Mouse (Mus musculus): Measurements from ENCODE around the gene Hdhd5. TPM values are rescaled to one million over a fixed set of nuclear protein-coding genes. Genes with fewer than 3 reads are reported as not detected.

Hdhd5 gene
- polyA plus RNA-seq, 1 experiment from 2014 or later: 7.1 TPM

DNA sequence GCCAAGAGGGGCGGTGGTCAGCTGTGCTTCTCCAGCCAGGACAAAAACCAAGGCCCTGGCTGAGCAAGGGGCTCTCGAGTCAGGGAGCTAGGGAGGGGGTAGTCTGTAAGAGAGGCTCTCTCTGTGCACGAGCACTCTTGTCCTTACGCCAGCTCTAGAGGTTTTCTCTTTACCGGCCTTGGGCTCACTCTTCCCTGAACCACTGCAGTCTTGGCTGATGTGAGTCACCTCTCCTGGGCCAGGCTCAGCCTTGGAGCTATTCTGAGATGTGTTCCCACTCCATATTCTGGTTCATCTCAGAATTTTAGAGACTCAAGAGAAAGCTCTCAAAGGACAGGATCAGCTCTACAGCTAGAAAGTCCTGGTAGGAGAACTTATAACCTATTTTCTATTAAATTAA is 13.8 kb downstream of the Hdhd5 start:
- no peak overlapping the region for H3K4me3 ChIP-seq (ENCODE audit: low read depth, low read length)
- TF ChIP-seq EP300 (IDR thresholded peaks at IDR 0.05; ENCODE audit: low read depth) (no peak), CTCF (IDR thresholded peaks at IDR 0.05; ENCODE audit: low read depth) (no peak)
- ATAC-seq (no peak), DNase-seq (no peak)
- H3K27me3 ChIP-seq (ENCODE audit: insufficient read depth, low read length): no peaks in the 10 kb centered on the region
- H3K9me3 ChIP-seq (ENCODE audit: low read length): no peaks in the 10 kb centered on the region
- peaks cover 14% of the 10 kb centered on the region for H3K4me1 ChIP-seq (ENCODE audit: insufficient read depth)
- H3K36me3 ChIP-seq (replicated peaks; ENCODE audit: insufficient read depth, low read length): peaks cover 25% of the 10 kb centered on the region
- H3K27ac ChIP-seq (ENCODE audit: low read depth): peak overlapping the region; percentile 46; the same call in 1 of the 2 replicates
- 79% methylated on average over 5 of the region's 5 CpGs for WGBS (ENCODE audit: insufficient replicate concordance)
- H3K4me2 ChIP-seq (ENCODE audit: low read depth, low read length): no peak overlapping the region
- H3K9ac ChIP-seq (replicated peaks): no peak overlapping the region

DNA sequence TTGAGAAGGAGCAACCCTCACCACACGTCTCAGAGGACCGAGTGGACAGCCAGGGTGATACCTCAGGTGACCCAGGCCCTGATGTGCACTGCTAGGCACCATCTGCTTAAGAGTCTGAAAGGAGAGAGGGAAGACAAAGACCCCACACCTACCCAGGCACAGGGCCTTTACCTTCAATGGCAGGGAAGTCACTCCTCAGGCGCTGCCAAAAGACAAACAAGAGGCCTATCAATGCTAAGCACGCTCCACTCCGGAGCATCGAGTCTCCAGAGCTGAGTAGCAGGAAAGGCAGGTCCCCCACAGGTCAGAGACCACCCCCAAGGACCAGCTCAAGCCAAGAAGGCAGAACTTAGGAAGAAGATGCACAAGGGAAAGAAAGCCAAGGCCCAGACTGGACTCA is 14.2 kb downstream of the Hdhd5 start:
- Histone ChIP-seq H3K4me1 (ENCODE audit: insufficient read depth) (peaks cover 14% of the 10 kb centered on the region), H3K27ac (ENCODE audit: low read depth) (peak overlapping the region; percentile 46), H3K9me3 (ENCODE audit: low read length) (no peaks in the 10 kb centered on the region), H3K4me2 (ENCODE audit: low read depth, low read length) (peak overlapping the region; percentile 4; the same call in 1 of the 2 replicates), H3K4me3 (ENCODE audit: low read depth, low read length) (no peak overlapping the region), H3K27me3 (ENCODE audit: insufficient read depth, low read length) (no peaks in the 10 kb centered on the region), H3K9ac (replicated peaks) (no peak overlapping the region), H3K36me3 (replicated peaks; ENCODE audit: insufficient read depth, low read length) (peaks cover 23% of the 10 kb centered on the region)
- DNase-seq (no peak), ATAC-seq (peak; percentile 52)
- 57% methylated on average over 6 of the region's 6 CpGs for WGBS (ENCODE audit: insufficient replicate concordance)
- no peak for TF ChIP-seq CTCF (IDR thresholded peaks at IDR 0.05; ENCODE audit: low read depth)
- TF ChIP-seq EP300 (IDR thresholded peaks at IDR 0.05; ENCODE audit: low read depth): no peak

- 48% methylated on average over 4 of the region's 4 CpGs for WGBS (ENCODE audit: insufficient replicate concordance)
- no peaks in the 10 kb centered on the region for H3K27me3 ChIP-seq (ENCODE audit: insufficient read depth, low read length)
- peaks cover 23% of the 10 kb centered on the region for H3K36me3 ChIP-seq (replicated peaks; ENCODE audit: insufficient read depth, low read length)
- H3K4me3 ChIP-seq (ENCODE audit: low read depth, low read length): no peak overlapping the region
- H3K4me1 ChIP-seq (ENCODE audit: insufficient read depth): peaks cover 14% of the 10 kb centered on the region
- no peaks in the 10 kb centered on the region for H3K9me3 ChIP-seq (ENCODE audit: low read length)
- DNase-seq (no peak), ATAC-seq (peak; percentile 92)
- TF ChIP-seq CTCF (IDR thresholded peaks at IDR 0.05; ENCODE audit: low read depth): peak; percentile 45
- TF ChIP-seq EP300 (IDR thresholded peaks at IDR 0.05; ENCODE audit: low read depth): peak; percentile 98
- H3K27ac ChIP-seq (ENCODE audit: low read depth): peak overlapping the region; percentile 46
- H3K4me2 ChIP-seq (ENCODE audit: low read depth, low read length): peak overlapping the region; percentile 4; the same call in 1 of the 2 replicates
- H3K9ac ChIP-seq (replicated peaks): no peak overlapping the region
Observed at GRCm38 (mm10) chr6:120516422-120516821, 14.7 kb downstream of the Hdhd5 start.

GRCm38 (mm10) chr6:120511212-120511611 is 19.9 kb downstream of the Hdhd5 start:
- Histone ChIP-seq H3K27ac (ENCODE audit: low read depth) (no peak overlapping the region), H3K9ac (replicated peaks) (no peak overlapping the region), H3K4me2 (ENCODE audit: low read depth, low read length) (no peak overlapping the region), H3K36me3 (replicated peaks; ENCODE audit: insufficient read depth, low read length) (peaks cover 11% of the 10 kb centered on the region), H3K9me3 (ENCODE audit: low read length) (no peaks in the 10 kb centered on the region), H3K27me3 (ENCODE audit: insufficient read depth, low read length) (no peaks in the 10 kb centered on the region), H3K4me1 (ENCODE audit: insufficient read depth) (peaks cover 5% of the 10 kb centered on the region), H3K4me3 (ENCODE audit: low read depth, low read length) (no peak overlapping the region)
- ATAC-seq (no peak), DNase-seq (no peak)
- WGBS (ENCODE audit: insufficient replicate concordance): 80% methylated on average over 6 of the region's 6 CpGs
- no peak for TF ChIP-seq CTCF (IDR thresholded peaks at IDR 0.05; ENCODE audit: low read depth)
- no peak for TF ChIP-seq EP300 (IDR thresholded peaks at IDR 0.05; ENCODE audit: low read depth)

- no peaks in the 10 kb centered on the region for H3K27me3 ChIP-seq (ENCODE audit: insufficient read depth, low read length)
- TF ChIP-seq CTCF (IDR thresholded peaks at IDR 0.05; ENCODE audit: low read depth) (no peak), EP300 (IDR thresholded peaks at IDR 0.05; ENCODE audit: low read depth) (no peak)
- no peak overlapping the region for H3K9ac ChIP-seq (replicated peaks)
- 72% methylated on average over 8 of the region's 8 CpGs for WGBS (ENCODE audit: insufficient replicate concordance)
- H3K9me3 ChIP-seq (ENCODE audit: low read length): no peaks in the 10 kb centered on the region
- H3K27ac ChIP-seq (ENCODE audit: low read depth): no peak overlapping the region
- no peaks in the 10 kb centered on the region for H3K4me1 ChIP-seq (ENCODE audit: insufficient read depth)
- no peak overlapping the region for H3K4me2 ChIP-seq (ENCODE audit: low read depth, low read length)
- ATAC-seq (no peak), DNase-seq (no peak)
- peaks cover 11% of the 10 kb centered on the region for H3K36me3 ChIP-seq (replicated peaks; ENCODE audit: insufficient read depth, low read length)
- H3K4me3 ChIP-seq (ENCODE audit: low read depth, low read length): no peak overlapping the region
Observed at GRCm38 (mm10) chr6:120510425-120510824, 20.7 kb downstream of the Hdhd5 start.

- H3K9ac ChIP-seq (replicated peaks): no peak overlapping the region
- no peaks in the 10 kb centered on the region for H3K4me1 ChIP-seq (ENCODE audit: insufficient read depth)
- H3K36me3 ChIP-seq (replicated peaks; ENCODE audit: insufficient read depth, low read length): peaks cover 11% of the 10 kb centered on the region
- DNase-seq (no peak), ATAC-seq (no peak)
- TF ChIP-seq EP300 (IDR thresholded peaks at IDR 0.05; ENCODE audit: low read depth) (no peak), CTCF (IDR thresholded peaks at IDR 0.05; ENCODE audit: low read depth) (no peak)
- H3K4me3 ChIP-seq (ENCODE audit: low read depth, low read length): no peak overlapping the region
- H3K4me2 ChIP-seq (ENCODE audit: low read depth, low read length): no peak overlapping the region
- no peaks in the 10 kb centered on the region for H3K9me3 ChIP-seq (ENCODE audit: low read length)
- H3K27me3 ChIP-seq (ENCODE audit: insufficient read depth, low read length): no peaks in the 10 kb centered on the region
- no peak overlapping the region for H3K27ac ChIP-seq (ENCODE audit: low read depth)
- WGBS (ENCODE audit: insufficient replicate concordance): 93% methylated on average over 7 of the region's 7 CpGs
Observed at GRCm38 (mm10) chr6:120509975-120510374, 21.1 kb downstream of the Hdhd5 start.

GRCm38 (mm10) chr6:120508645-120509044 is 22.5 kb downstream of the Hdhd5 start:
- ATAC-seq (no peak), DNase-seq (no peak)
- Histone ChIP-seq H3K4me1 (ENCODE audit: insufficient read depth) (no peaks in the 10 kb centered on the region), H3K9me3 (ENCODE audit: low read length) (no peaks in the 10 kb centered on the region), H3K36me3 (replicated peaks; ENCODE audit: insufficient read depth, low read length) (peaks cover 5% of the 10 kb centered on the region; the same call in 1 of the 2 replicates), H3K27ac (ENCODE audit: low read depth) (no peak overlapping the region), H3K9ac (replicated peaks) (no peak overlapping the region), H3K27me3 (ENCODE audit: insufficient read depth, low read length) (no peaks in the 10 kb centered on the region), H3K4me3 (ENCODE audit: low read depth, low read length) (no peak overlapping the region), H3K4me2 (ENCODE audit: low read depth, low read length) (no peak overlapping the region)
- TF ChIP-seq EP300 (IDR thresholded peaks at IDR 0.05; ENCODE audit: low read depth) (no peak), CTCF (IDR thresholded peaks at IDR 0.05; ENCODE audit: low read depth) (no peak)
- 69% methylated on average over 4 of the region's 4 CpGs for WGBS (ENCODE audit: insufficient replicate concordance)

All from liver, postnatal 0 days (tissue).